Mouse (Mus musculus): ENCODE results near the gene Uprt. TPM values are rescaled to one million over a fixed set of nuclear protein-coding genes. Genes with fewer than 3 reads are reported as not detected.

Gene Uprt
- polyA plus RNA-seq, 1 experiment from 2014 or later = 1.5 TPM

Other genes with a start within 250 kb of the Uprt start
- 12.4 and 12.7 TPM in 2 replicates for gene Abcb7, start 69.0 kb upstream of the Uprt start, polyA plus RNA-seq (2014; fragmentation: Nextera tagmentation; extraction: Ambion mirVana)
- 11.6 and 12.6 TPM in 2 replicates for gene Zdhhc15, start 188.2 kb downstream of the Uprt start, polyA plus RNA-seq (2014; fragmentation: Nextera tagmentation; extraction: Ambion mirVana)